ENCODE assay signal across 17 mouse cellular contexts in genomic region chr11:64925970-64926369, GRCm38 (mm10). TPM values are rescaled to one million over a fixed set of nuclear protein-coding genes. Genes with fewer than 3 reads are reported as not detected.
DNase-seq lines count a peak whose midpoint lies in the region; ATAC-seq lines count a peak whose summit lies in the region.
"Had no signal": no experiment of that assay in that cellular context is flagged by ENCODE, and none has a peak within 500 bp of the region (broad histone marks: within the 10 kb centered on the region; RNA-seq: fewer than 3 reads in every experiment).

No protein-coding gene starts in this region.

- WGBS in heart, embryonic 12.5 days: 41% methylated on average over 1 of the region's 1 CpGs
- 27% methylated on average over 1 of the region's 1 CpGs for WGBS in liver, embryonic 16.5 days (ENCODE audit: insufficient replicate concordance)
- WGBS in midbrain, embryonic 15.5 days: 83% methylated on average over 1 of the region's 1 CpGs

- H3K27me3 ChIP-seq in heart, embryonic 12.5 days (replicated peaks): 0 out of 2 replicates have a peak, but pooled peaks cover 4% of the 10 kb centered on the region
- no peaks in the 10 kb centered on the region for H3K27me3 ChIP-seq in liver, embryonic 16.5 days (ENCODE audit: control insufficient read depth, insufficient read depth, low read depth, low read length)
- H3K27me3 ChIP-seq in midbrain, embryonic 15.5 days (replicated peaks): no peaks in the 10 kb centered on the region
- H3K27me3 ChIP-seq: embryonic facial prominence, embryonic 13.5 days; forebrain, embryonic 15.5 days; intestine, embryonic 15.5 days; midbrain, embryonic 13.5 days; neural tube, embryonic 13.5 days; stomach, embryonic 15.5 days had no signal

- H3K4me3 ChIP-seq in heart, embryonic 12.5 days: no peak overlapping the region
- no peak overlapping the region for H3K4me3 ChIP-seq in liver, embryonic 16.5 days (ENCODE audit: low read depth, low read length)
- no peak overlapping the region for H3K4me3 ChIP-seq in midbrain, embryonic 15.5 days
- H3K4me3 ChIP-seq: embryonic facial prominence, embryonic 13.5 days; forebrain, embryonic 15.5 days; intestine, embryonic 15.5 days; midbrain, embryonic 13.5 days; neural tube, embryonic 13.5 days; stomach, embryonic 15.5 days had no signal

- ATAC-seq in heart, embryonic 12.5 days (ENCODE audit: insufficient number of reproducible peaks, low FRiP score): no peak
- ATAC-seq in liver, embryonic 16.5 days (ENCODE audit: low read depth): no peak
- ATAC-seq in midbrain, embryonic 15.5 days (replicated peaks): no peak
- ATAC-seq: activated CD4-positive, CD25-positive, alpha-beta regulatory T cell, adult 4 months; forebrain, embryonic 15.5 days; intestine, embryonic 15.5 days; midbrain, embryonic 13.5 days had no signal

- no peak overlapping the region for H3K9ac ChIP-seq in heart, embryonic 12.5 days
- H3K9ac ChIP-seq in liver, embryonic 16.5 days (ENCODE audit: low read depth, low read length): no peak overlapping the region
- H3K9ac ChIP-seq in midbrain, embryonic 15.5 days: no peak overlapping the region
- H3K9ac ChIP-seq: embryonic facial prominence, embryonic 13.5 days; forebrain, embryonic 15.5 days; intestine, embryonic 15.5 days; midbrain, embryonic 13.5 days; neural tube, embryonic 13.5 days; stomach, embryonic 15.5 days had no signal

- H3K36me3 ChIP-seq in heart, embryonic 12.5 days: no peaks in the 10 kb centered on the region
- H3K36me3 ChIP-seq in liver, embryonic 16.5 days (ENCODE audit: control insufficient read depth, insufficient read depth): no peaks in the 10 kb centered on the region
- H3K36me3 ChIP-seq in midbrain, embryonic 15.5 days (replicated peaks): no peaks in the 10 kb centered on the region
- H3K36me3 ChIP-seq: embryonic facial prominence, embryonic 13.5 days; forebrain, embryonic 15.5 days; intestine, embryonic 15.5 days; midbrain, embryonic 13.5 days; neural tube, embryonic 13.5 days; stomach, embryonic 15.5 days had no signal

- 0 out of 2 replicates have a peak, but pooled peaks cover under 1% of the 10 kb centered on the region for H3K4me1 ChIP-seq in heart, embryonic 12.5 days (replicated peaks)
- H3K4me1 ChIP-seq in liver, embryonic 16.5 days (ENCODE audit: control insufficient read depth, low read depth, low read length): peaks cover 35% of the 10 kb centered on the region
- H3K4me1 ChIP-seq in midbrain, embryonic 15.5 days: peaks cover 4% of the 10 kb centered on the region; the same call in 1 of the 2 replicates
- H3K4me1 ChIP-seq: embryonic facial prominence, embryonic 13.5 days; intestine, embryonic 15.5 days; neural tube, embryonic 13.5 days; stomach, embryonic 15.5 days had no signal

- H3K27ac ChIP-seq in heart, embryonic 12.5 days (ENCODE audit: poor library complexity, severe bottlenecking): no peak overlapping the region
- peak overlapping the region; percentile 19; the same call in 1 of the 2 replicates for H3K27ac ChIP-seq in liver, embryonic 16.5 days (ENCODE audit: low read length)
- H3K27ac ChIP-seq in midbrain, embryonic 15.5 days: no peak overlapping the region
- H3K27ac ChIP-seq: embryonic facial prominence, embryonic 13.5 days; forebrain, embryonic 15.5 days; intestine, embryonic 15.5 days; midbrain, embryonic 13.5 days; neural tube, embryonic 13.5 days; stomach, embryonic 15.5 days had no signal

- no peak overlapping the region for H3K4me2 ChIP-seq in heart, embryonic 12.5 days
- H3K4me2 ChIP-seq in liver, embryonic 16.5 days (ENCODE audit: low read depth, low read length): no peak overlapping the region
- no peak overlapping the region for H3K4me2 ChIP-seq in midbrain, embryonic 15.5 days
- H3K4me2 ChIP-seq: embryonic facial prominence, embryonic 13.5 days; forebrain, embryonic 15.5 days; intestine, embryonic 15.5 days; midbrain, embryonic 13.5 days; neural tube, embryonic 13.5 days; stomach, embryonic 15.5 days had no signal

- H3K9me3 ChIP-seq in heart, embryonic 12.5 days (replicated peaks): no peaks in the 10 kb centered on the region
- no peaks in the 10 kb centered on the region for H3K9me3 ChIP-seq in liver, embryonic 16.5 days (replicated peaks; ENCODE audit: control insufficient read depth, low read length)
- no peaks in the 10 kb centered on the region for H3K9me3 ChIP-seq in midbrain, embryonic 15.5 days
- H3K9me3 ChIP-seq: embryonic facial prominence, embryonic 13.5 days; forebrain, embryonic 15.5 days; intestine, embryonic 15.5 days; midbrain, embryonic 13.5 days; neural tube, embryonic 13.5 days; stomach, embryonic 15.5 days had no signal

- peak; percentile 2 to 3 for DNase-seq in cerebellum, adult 18-20 months
- DNase-seq in cerebellum, adult 11-12 months: no peak
- DNase-seq in heart, adult 18-20 months: peak; percentile 18 to 29
- DNase-seq in ovary, postnatal 36 days (ENCODE audit: low spot score): peak; percentile 5
- DNase-seq in ovary, adult 18-20 months (ENCODE audit: low spot score): no peak
- DNase-seq: kidney, postnatal 36 days; right cerebral cortex, postnatal 25 days had no signal

RNA-seq across cellular contexts. Expression of gene Elac2, which starts 52.9 kb away (rescaled TPM):
- 10 to 100 TPM; 19.7 to 19.9 TPM for total RNA-seq in heart, adult 18-20 months (2021)
- 25.2 and 25.7 TPM in 2 replicates for polyA plus RNA-seq in heart, embryonic 12.5 days (2016; fragmentation: Nextera tagmentation; extraction: Ambion mirVana)
- 12.8 and 13.7 TPM in 2 replicates for polyA plus RNA-seq in liver, embryonic 16.5 days (2015; fragmentation: Nextera tagmentation; extraction: Ambion mirVana)
- polyA plus RNA-seq in midbrain, embryonic 15.5 days (2015; fragmentation: Nextera tagmentation; extraction: Ambion mirVana): 31.0 and 31.9 TPM in 2 replicates

Comparison
In these comparisons a context has a peak if more than half of its experiments do, and no peak if none do; other contexts are left out.
1. DNase-seq: peak in cerebellum, adult 18-20 months (2 of 2), heart, adult 18-20 months (2 of 2) and ovary, postnatal 36 days (single experiment); none in cerebellum, adult 11-12 months (single experiment) and ovary, adult 18-20 months (single experiment).